Mouse (Mus musculus) thymus, adult 2 months (tissue): ENCODE results near the gene Kcnk3. TPM values are rescaled to one million over a fixed set of nuclear protein-coding genes. Genes with fewer than 3 reads are reported as not detected.

ENCODE experiments used
- DNase-seq: peaks from one replicate; pipeline ENCODE4 v3.0.0; 2021
- H3K27ac ChIP-seq: fragments of 200-500 bp; 2 replicates; pipeline ENCODE4 v1.5.1; 2012; ENCODE audit warnings: low read length, control low read depth; ENCODE audit not compliant: control insufficient read depth, insufficient read depth
- H3K27me3 ChIP-seq: fragments of 200-500 bp; 2 replicates; pipeline ENCODE4 v1.6.1; 2012; ENCODE audit warnings: mild to moderate bottlenecking, low read length, moderate library complexity, mixed read lengths; ENCODE audit not compliant: control insufficient read depth, insufficient read depth
- H3K36me3 ChIP-seq: fragments of 200-500 bp; 2 replicates; pipeline ENCODE4 v1.6.1; 2012; ENCODE audit warnings: mild to moderate bottlenecking, low read length, moderate library complexity; ENCODE audit not compliant: control insufficient read depth, insufficient read depth
- H3K4me1 ChIP-seq: fragments of 200-500 bp; replicated peaks from 2 replicates; pipeline ENCODE4 v1.6.1; 2012; ENCODE audit warnings: low read length; ENCODE audit not compliant: control insufficient read depth, insufficient read depth
- H3K4me3 ChIP-seq: fragments of 200-500 bp; 2 replicates; pipeline ENCODE4 v1.5.1; 2012; ENCODE audit warnings: mild to moderate bottlenecking, low read length, control low read depth, moderate library complexity; ENCODE audit not compliant: control insufficient read depth, insufficient read depth
- CTCF ChIP-seq: fragments of 200-500 bp; IDR thresholded peaks from 2 replicates; pipeline ENCODE4 v1.5.1; 2012; ENCODE audit warnings: mild to moderate bottlenecking, control low read depth, low read length, moderate library complexity, borderline replicate concordance; ENCODE audit not compliant: control insufficient read depth, poor library complexity, insufficient read depth; ENCODE audit errors: extremely low read depth
- POLR2A ChIP-seq: fragments of 200-500 bp; IDR thresholded peaks from 2 replicates; pipeline ENCODE4 v1.6.1; 2012; ENCODE audit warnings: mild to moderate bottlenecking, low read length, control low read depth, moderate library complexity; ENCODE audit not compliant: control insufficient read depth, poor library complexity, insufficient read depth; ENCODE audit errors: extremely low read depth
- WGBS: fragments of 180-500 bp; shearing (Covaris S2); methylation state at CpG from one replicate; pipeline ENCODE4 v1.1.7; 2018; 5-methylcytosine and 5-hydroxymethylcytosine counted together
- polyA plus RNA-seq: library from polyadenylated mRNA; depleted of rRNA; stranded (reverse); fragments of >200 nt; gene quantifications from 2 replicates; pipeline ENCODE4 v1.2.3, GENCODE M21; 2012

Kcnk3 gene
- polyA plus RNA-seq, 1 experiment = 27.7 TPM

- no peaks in the 10 kb centered on the region for H3K27me3 ChIP-seq
These were observed 15.3 kb downstream of the Kcnk3 start for GRCm38 (mm10) chr5:30603255-30603654.

GRCm38 (mm10) chr5:30603926-30604325 lies 16.0 kb downstream of the Kcnk3 start:
- Histone ChIP-seq H3K4me3 (no peak overlapping the region), H3K36me3 (no peaks in the 10 kb centered on the region), H3K27ac (no peak overlapping the region), H3K27me3 (no peaks in the 10 kb centered on the region), H3K4me1 (no peaks in the 10 kb centered on the region)
- TF ChIP-seq POLR2A (no peak), CTCF (no peak)
- no peak for DNase-seq
- WGBS = 83% methylated on average over 4 of the region's 4 CpGs

More at GRCm38 (mm10) chr5:30603255-30603654, 15.3 kb downstream of the Kcnk3 start:
- TF ChIP-seq POLR2A (no peak), CTCF (no peak)
- Histone ChIP-seq H3K4me1 (no peaks in the 10 kb centered on the region), H3K4me3 (no peak overlapping the region), H3K36me3 (no peaks in the 10 kb centered on the region), H3K27ac (no peak overlapping the region)
- DNase-seq = no peak
- 78% methylated on average over 3 of the region's 3 CpGs for WGBS

GRCm38 (mm10) chr5:30604769-30605188 lies 16.8 kb downstream of the Kcnk3 start:
- Histone ChIP-seq H3K4me3 (no peak overlapping the region), H3K27ac (no peak overlapping the region), H3K4me1 (no peaks in the 10 kb centered on the region), H3K36me3 (no peaks in the 10 kb centered on the region), H3K27me3 (no peaks in the 10 kb centered on the region)
- TF ChIP-seq CTCF (no peak), POLR2A (no peak)
- no peak for DNase-seq
- 84% methylated on average over 8 of the region's 8 CpGs for WGBS

GRCm38 (mm10) chr5:30605649-30606048 lies 17.7 kb downstream of the Kcnk3 start:
- WGBS = 82% methylated on average over 6 of the region's 6 CpGs
- no peak for DNase-seq
- Histone ChIP-seq H3K4me3 (no peak overlapping the region), H3K27me3 (no peaks in the 10 kb centered on the region), H3K27ac (no peak overlapping the region), H3K4me1 (no peaks in the 10 kb centered on the region), H3K36me3 (no peaks in the 10 kb centered on the region)
- TF ChIP-seq CTCF (no peak), POLR2A (no peak)

GRCm38 (mm10) chr5:30606424-30607073 lies 18.6 kb downstream of the Kcnk3 start:
- Histone ChIP-seq H3K27me3 (no peaks in the 10 kb centered on the region), H3K27ac (no peak overlapping the region), H3K4me1 (no peaks in the 10 kb centered on the region), H3K36me3 (no peaks in the 10 kb centered on the region), H3K4me3 (no peak overlapping the region)
- no peak for DNase-seq
- 74% methylated on average over 16 of the region's 16 CpGs for WGBS
- TF ChIP-seq POLR2A (no peak), CTCF (no peak)

GRCm38 (mm10) chr5:30609094-30609493 lies 21.1 kb downstream of the Kcnk3 start:
- H3K4me3 ChIP-seq = no peak overlapping the region
- H3K27me3 ChIP-seq = no peaks in the 10 kb centered on the region
- H3K36me3 ChIP-seq = no peaks in the 10 kb centered on the region
- TF ChIP-seq CTCF (no peak), POLR2A (no peak)
- WGBS = 95% methylated on average over 7 of the region's 7 CpGs
- no peak for DNase-seq
- H3K27ac ChIP-seq = no peak overlapping the region
- no peaks in the 10 kb centered on the region for H3K4me1 ChIP-seq
